Mouse (Mus musculus): ENCODE data around the gene 4930402F06Rik.

Gene 4930402F06Rik

GRCm38 (mm10) chr2:35342605-35343004 lies 54.4 kb downstream of the 4930402F06Rik start:
- DNase-seq (ENCODE audit: low read depth, low spot score): no peak

DNA sequence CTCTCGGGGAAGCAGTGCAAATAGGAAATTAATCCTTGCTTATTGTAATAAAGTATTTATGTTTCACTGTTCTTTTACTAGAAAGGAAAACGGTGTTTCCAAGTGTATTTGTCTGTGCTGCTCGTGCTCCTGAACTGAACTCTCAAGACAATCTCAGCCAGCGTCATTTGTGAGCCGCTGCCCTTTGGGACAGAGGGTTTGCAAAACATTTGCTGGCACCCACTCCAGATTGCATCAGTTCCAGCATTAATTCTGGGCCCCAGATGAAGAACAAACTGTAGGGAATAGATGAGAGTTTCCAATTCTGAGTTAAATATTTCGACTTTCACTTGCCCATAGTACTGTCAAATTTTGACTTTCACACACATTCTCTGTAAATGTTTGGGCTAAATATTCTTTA lies 58.3 kb downstream of the 4930402F06Rik start:
- DNase-seq (ENCODE audit: low read depth, low spot score): no peak

GRCm38 (mm10) chr2:35338036-35338435 lies 58.9 kb downstream of the 4930402F06Rik start:
- no peak for DNase-seq (ENCODE audit: low read depth, low spot score)

DNA sequence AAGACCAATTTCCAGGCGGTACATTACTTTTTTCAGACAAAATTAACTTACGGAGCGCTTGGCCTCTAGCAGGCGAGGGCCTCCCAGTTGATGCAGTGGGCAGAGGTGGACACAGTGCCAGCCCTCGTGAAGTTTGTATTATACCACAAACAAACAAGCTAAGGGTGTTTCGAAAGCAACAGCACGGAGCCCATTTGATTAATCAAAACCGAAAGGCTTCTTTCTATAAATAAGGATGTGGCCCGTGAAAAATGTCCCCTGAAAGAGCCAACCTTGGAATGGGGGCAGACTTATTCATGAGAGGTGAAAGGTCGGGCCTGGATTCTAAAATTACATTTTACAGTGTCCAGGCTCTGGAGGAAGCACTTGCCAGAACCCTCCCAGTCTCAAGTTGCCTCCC lies 59.6 kb downstream of the 4930402F06Rik start:
- no peak for DNase-seq (ENCODE audit: low read depth, low spot score)

DNA sequence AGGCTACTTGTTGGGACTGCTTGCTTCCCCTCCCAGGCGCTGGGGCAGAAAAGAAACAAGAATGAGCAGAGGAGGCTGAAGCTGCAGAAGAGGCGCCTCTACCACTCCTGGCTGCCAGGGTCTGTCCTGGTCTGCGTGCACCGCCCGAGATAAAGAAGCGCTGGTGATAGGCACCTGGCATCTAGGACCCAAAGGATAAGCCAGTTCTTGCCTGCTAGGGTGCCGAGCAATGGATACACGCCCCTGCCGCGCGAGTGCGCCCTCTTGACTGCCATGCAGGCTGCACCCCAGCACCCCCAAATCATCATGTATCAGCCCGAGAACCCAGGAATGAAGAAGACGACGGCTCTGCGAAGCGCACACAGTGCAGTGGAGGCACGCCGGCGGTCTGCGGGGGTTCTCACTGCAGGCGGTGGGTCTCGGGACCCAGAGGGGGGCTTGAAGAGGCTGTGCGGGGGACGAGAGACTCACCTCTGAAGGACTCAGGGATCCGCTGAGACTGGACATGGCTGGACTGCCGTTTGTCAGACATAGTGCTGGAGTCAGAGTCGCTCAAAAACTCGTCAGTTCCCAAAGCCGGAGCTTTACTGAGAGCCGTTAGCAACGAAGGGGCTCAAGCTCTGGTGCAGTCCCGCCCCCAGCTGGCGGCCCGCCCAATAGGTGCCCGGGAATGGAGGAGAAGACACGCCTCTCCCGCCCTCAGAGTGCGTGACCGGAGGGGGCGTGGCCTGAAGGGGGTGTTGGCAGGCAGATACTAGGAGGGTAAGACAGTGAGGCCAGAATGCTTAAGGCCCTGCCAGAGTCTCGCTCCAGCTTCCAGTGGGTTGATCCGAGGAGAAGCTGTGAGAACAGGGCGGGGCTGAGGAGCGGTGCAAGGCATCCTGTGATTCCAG lies 60.3 kb downstream of the 4930402F06Rik start, which contains the start of gene Stom:
Gene Stom (minus strand): TSS at position 589 of the 893 bp plus-strand sequence.
- peak; percentile 96 for DNase-seq (ENCODE audit: low read depth, low spot score)

DNA sequence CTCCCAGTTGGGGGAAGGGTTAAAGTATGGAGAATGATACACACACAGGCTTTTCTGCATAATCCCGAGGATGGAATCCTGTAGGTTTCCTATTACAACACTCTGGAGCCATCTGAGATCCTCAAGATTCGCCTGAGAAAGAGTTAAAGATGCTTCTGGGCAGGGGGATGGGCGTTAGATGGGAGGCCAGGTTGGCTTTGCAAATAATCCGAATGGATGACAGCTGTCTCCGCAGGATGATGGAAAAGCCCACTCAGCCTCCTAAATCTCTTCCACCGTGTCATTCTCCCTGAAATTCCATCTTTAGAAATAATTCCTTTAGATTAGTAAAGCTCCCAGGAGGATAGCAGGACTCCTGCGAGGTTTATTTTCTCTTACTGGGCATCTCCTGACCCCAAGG lies 61.4 kb downstream of the 4930402F06Rik start:
- no peak for DNase-seq (ENCODE audit: low read depth, low spot score)

DNA sequence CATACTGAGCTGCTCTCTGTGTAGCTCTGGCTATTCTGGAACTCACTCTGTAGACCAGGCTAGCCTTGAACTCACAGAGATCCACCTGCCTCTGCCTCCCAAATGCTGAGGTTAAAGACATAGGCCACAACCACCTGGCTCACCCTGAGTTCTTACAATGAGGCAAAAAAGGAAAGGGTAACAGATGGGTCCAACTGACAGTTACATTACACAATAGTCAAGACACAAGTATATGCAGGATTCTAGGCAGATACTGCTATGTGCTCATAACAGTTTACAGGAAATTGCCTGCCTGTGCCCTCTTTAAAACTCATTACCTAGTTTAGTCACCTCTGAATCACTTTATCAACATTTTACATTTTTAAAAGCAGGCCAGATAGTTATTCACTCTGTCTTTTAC lies 63.3 kb downstream of the 4930402F06Rik start:
- DNase-seq (ENCODE audit: low read depth, low spot score): no peak

- DNase-seq (ENCODE audit: low read depth, low spot score): no peak
Observed at GRCm38 (mm10) chr2:35331205-35331604, 65.8 kb downstream of the 4930402F06Rik start.

GRCm38 (mm10) chr2:35329061-35329460 lies 67.9 kb downstream of the 4930402F06Rik start:
- DNase-seq (ENCODE audit: low read depth, low spot score): no peak

- no peak for DNase-seq (ENCODE audit: low read depth, low spot score)
Observed at GRCm38 (mm10) chr2:35328064-35328792, 68.7 kb downstream of the 4930402F06Rik start.

GRCm38 (mm10) chr2:35327583-35327982 lies 69.4 kb downstream of the 4930402F06Rik start:
- DNase-seq (ENCODE audit: low read depth, low spot score): no peak

- DNase-seq (ENCODE audit: low read depth, low spot score): no peak
Observed at GRCm38 (mm10) chr2:35326931-35327330, 70.0 kb downstream of the 4930402F06Rik start.

- no peak for DNase-seq (ENCODE audit: low read depth, low spot score)
Observed at GRCm38 (mm10) chr2:35325930-35326329, 71.0 kb downstream of the 4930402F06Rik start.

Measured in WW6 (cell line).